In genomic region chr8:121396151-121396550, GRCm38 (mm10) we compare ENCODE assay signal across 14 mouse cellular contexts.
A peak's percentile ranks its signal among the peaks of the same experiment; 100 is the strongest.
DNase-seq lines count a peak whose midpoint lies in the region; ATAC-seq and TF ChIP-seq lines count a peak whose summit lies in the region.
"Had no signal": no experiment of that assay in that cellular context is flagged by ENCODE, and none has a peak within 500 bp of the region (broad histone marks: within the 10 kb centered on the region; RNA-seq: fewer than 3 reads in every experiment).

No protein-coding gene starts in this region.

- H3K36me3 ChIP-seq in hindbrain, embryonic 12.5 days, result no peaks in the 10 kb centered on the region
- H3K36me3 ChIP-seq in hindbrain, postnatal 0 days (ENCODE audit: insufficient read depth, low read length), result no peaks in the 10 kb centered on the region
- H3K36me3 ChIP-seq in embryonic facial prominence, embryonic 11.5 days (replicated peaks; ENCODE audit: control insufficient read depth, insufficient read depth, low read depth, low read length), result no peaks in the 10 kb centered on the region
- no peaks in the 10 kb centered on the region for H3K36me3 ChIP-seq in limb, embryonic 11.5 days (ENCODE audit: control insufficient read depth, insufficient read depth, low read length)

- H3K27ac ChIP-seq in hindbrain, embryonic 12.5 days, result 0 out of 2 replicates have a peak overlapping the region, but pooled peaks have one; percentile 44
- no peak overlapping the region for H3K27ac ChIP-seq in hindbrain, postnatal 0 days
- peak overlapping the region; percentile 60 for H3K27ac ChIP-seq in embryonic facial prominence, embryonic 11.5 days (replicated peaks; ENCODE audit: low read depth, low read length)
- 0 out of 2 replicates have a peak overlapping the region, but pooled peaks have one; percentile 47 for H3K27ac ChIP-seq in limb, embryonic 11.5 days (replicated peaks; ENCODE audit: low read depth, low read length)

- H3K4me3 ChIP-seq in hindbrain, embryonic 12.5 days, result no peak overlapping the region
- no peak overlapping the region for H3K4me3 ChIP-seq in hindbrain, postnatal 0 days (ENCODE audit: low read length)
- H3K4me3 ChIP-seq in embryonic facial prominence, embryonic 11.5 days (ENCODE audit: low read depth, low read length), result no peak overlapping the region
- no peak overlapping the region for H3K4me3 ChIP-seq in limb, embryonic 11.5 days (ENCODE audit: low read depth, low read length)

- H3K27me3 ChIP-seq in hindbrain, embryonic 12.5 days, result peaks cover 49% of the 10 kb centered on the region
- H3K27me3 ChIP-seq in hindbrain, postnatal 0 days (ENCODE audit: insufficient read depth, low read length), result peaks cover 24% of the 10 kb centered on the region
- no peaks in the 10 kb centered on the region; the same call in none of the 2 replicates for H3K27me3 ChIP-seq in embryonic facial prominence, embryonic 11.5 days (ENCODE audit: control insufficient read depth, insufficient read depth, low read length)
- H3K27me3 ChIP-seq in limb, embryonic 11.5 days (ENCODE audit: control insufficient read depth, insufficient read depth, low read length), result peaks cover 21% of the 10 kb centered on the region

- H3K4me2 ChIP-seq in hindbrain, embryonic 12.5 days (replicated peaks), result no peak overlapping the region
- no peak overlapping the region for H3K4me2 ChIP-seq in hindbrain, postnatal 0 days (ENCODE audit: low read depth, low read length)
- no peak overlapping the region for H3K4me2 ChIP-seq in embryonic facial prominence, embryonic 11.5 days (ENCODE audit: low read depth, low read length)
- no peak overlapping the region for H3K4me2 ChIP-seq in limb, embryonic 11.5 days (ENCODE audit: low read depth, severe bottlenecking)

- DNase-seq in embryo, embryonic 10 days (ENCODE audit: low spot score), result peak; percentile 37
- no peak for DNase-seq in embryo, embryonic 11 days
- no peak for DNase-seq in hindbrain, postnatal 0 days (ENCODE audit: low spot score)
- peak; percentile 59 for DNase-seq in embryonic facial prominence, embryonic 11.5 days (ENCODE audit: low spot score)
- no peak for DNase-seq in limb, embryonic 11.5 days (ENCODE audit: low spot score)
- DNase-seq in cerebellum, postnatal 4 days (ENCODE audit: low spot score in 2 of 2), result no peak
- no peak for DNase-seq in layer of hippocampus, postnatal 25 days (ENCODE audit: extremely low spot score in 1 of 2, low spot score in 1 of 2)
- DNase-seq: adrenal gland, adult 8-10 months; cerebellum, postnatal 14 days; gastrocnemius, postnatal 25 days; right cerebral cortex, adult 18-20 months had no signal

- ATAC-seq in hindbrain, embryonic 12.5 days (ENCODE audit: low FRiP score), result no peak
- no peak for ATAC-seq in hindbrain, postnatal 0 days
- no peak for ATAC-seq in embryonic facial prominence, embryonic 11.5 days (replicated peaks; ENCODE audit: insufficient number of reproducible peaks, low FRiP score, low TSS enrichment, low read depth)
- ATAC-seq in limb, embryonic 11.5 days (ENCODE audit: insufficient number of reproducible peaks, low FRiP score, low TSS enrichment, low read depth), result no peak
- ATAC-seq: inflammation-experienced regulatory T-cells, adult 6 months; lung, postnatal 0 days had no signal

- no peak for TF ChIP-seq CTCF in hindbrain, postnatal 0 days (IDR thresholded peaks at IDR 0.05; ENCODE audit: low read depth)

- 34% methylated on average over 11 of the region's 11 CpGs for WGBS in hindbrain, embryonic 12.5 days
- 39% methylated on average over 11 of the region's 11 CpGs for WGBS in hindbrain, postnatal 0 days
- WGBS in embryonic facial prominence, embryonic 11.5 days, result 14% methylated on average over 11 of the region's 11 CpGs
- 24% methylated on average over 11 of the region's 11 CpGs for WGBS in limb, embryonic 11.5 days

- no peak overlapping the region for H3K9ac ChIP-seq in hindbrain, embryonic 12.5 days
- H3K9ac ChIP-seq in hindbrain, postnatal 0 days (replicated peaks; ENCODE audit: low read length), result no peak overlapping the region
- H3K9ac ChIP-seq in embryonic facial prominence, embryonic 11.5 days (replicated peaks; ENCODE audit: low read length), result no peak overlapping the region
- peak overlapping the region; percentile 5; the same call in 1 of the 2 replicates for H3K9ac ChIP-seq in limb, embryonic 11.5 days (ENCODE audit: low read length)

- H3K9me3 ChIP-seq in hindbrain, embryonic 12.5 days (replicated peaks), result no peaks in the 10 kb centered on the region
- no peaks in the 10 kb centered on the region for H3K9me3 ChIP-seq in hindbrain, postnatal 0 days (ENCODE audit: low read length)
- H3K9me3 ChIP-seq in embryonic facial prominence, embryonic 11.5 days (replicated peaks; ENCODE audit: control insufficient read depth, low read length), result no peaks in the 10 kb centered on the region
- H3K9me3 ChIP-seq in limb, embryonic 11.5 days (ENCODE audit: control insufficient read depth, low read length), result no peaks in the 10 kb centered on the region

- H3K4me1 ChIP-seq in hindbrain, embryonic 12.5 days, result peaks cover 32% of the 10 kb centered on the region
- no peaks in the 10 kb centered on the region for H3K4me1 ChIP-seq in hindbrain, postnatal 0 days (ENCODE audit: insufficient read depth, low read length)
- H3K4me1 ChIP-seq in embryonic facial prominence, embryonic 11.5 days (ENCODE audit: control insufficient read depth, insufficient read depth, low read length), result peaks cover 8% of the 10 kb centered on the region
- peaks cover 43% of the 10 kb centered on the region for H3K4me1 ChIP-seq in limb, embryonic 11.5 days (ENCODE audit: control insufficient read depth, insufficient read depth, low read length)

Comparison
In these comparisons a context has a peak if more than half of its experiments do, and no peak if none do; other contexts are left out.
1. DNase-seq: peak in embryo, embryonic 10 days (single experiment) and embryonic facial prominence, embryonic 11.5 days (single experiment); none in embryo, embryonic 11 days (single experiment), hindbrain, postnatal 0 days (single experiment), limb, embryonic 11.5 days (single experiment), cerebellum, postnatal 4 days (0 of 2) and layer of hippocampus, postnatal 25 days (0 of 2).